Mouse (Mus musculus): ENCODE results near the gene Tfr2.
"Not testable (repeated sequence)": the region's sequence is repeated elsewhere in the genome, so short reads cannot be mapped to it uniquely, and the experiment has no call there.

Gene Tfr2

GRCm38 (mm10) chr5:137583670-137584169, 14.1 kb downstream of the Tfr2 start:
- no peak for DNase-seq (ENCODE audit: extremely low read depth, low read depth)

- DNase-seq (ENCODE audit: extremely low read depth, low read depth): no peak
Measured at GRCm38 (mm10) chr5:137584976-137585375, 15.3 kb downstream of the Tfr2 start.

- DNase-seq (ENCODE audit: extremely low read depth, low read depth): no peak
Measured at GRCm38 (mm10) chr5:137590507-137590906, 20.9 kb downstream of the Tfr2 start.

GRCm38 (mm10) chr5:137595921-137596320, 26.3 kb downstream of the Tfr2 start:
- DNase-seq (ENCODE audit: extremely low read depth, low read depth): no peak

- no peak for DNase-seq (ENCODE audit: extremely low read depth, low read depth)
Measured at GRCm38 (mm10) chr5:137596601-137597261, 27.1 kb downstream of the Tfr2 start.

- DNase-seq (ENCODE audit: extremely low read depth, low read depth): no peak
Measured at GRCm38 (mm10) chr5:137597625-137598024, 28.0 kb downstream of the Tfr2 start.

GRCm38 (mm10) chr5:137598100-137598826, 28.6 kb downstream of the Tfr2 start:
- peak; percentile 67 for DNase-seq (ENCODE audit: extremely low read depth, low read depth)

GRCm38 (mm10) chr5:137599600-137599999, 30.0 kb downstream of the Tfr2 start:
- DNase-seq (ENCODE audit: extremely low read depth, low read depth): no peak

GRCm38 (mm10) chr5:137600281-137600618, 30.6 kb downstream of the Tfr2 start:
- DNase-seq (ENCODE audit: extremely low read depth, low read depth): no peak

GRCm38 (mm10) chr5:137600619-137601364, 31.2 kb downstream of the Tfr2 start, which contains the start of gene Mospd3:
Gene Mospd3, minus strand, starts transcription at chr5:137601058.
- DNase-seq (ENCODE audit: extremely low read depth, low read depth): peak; percentile 100

GRCm38 (mm10) chr5:137601365-137601729, 31.7 kb downstream of the Tfr2 start:
- DNase-seq (ENCODE audit: extremely low read depth, low read depth): no peak

GRCm38 (mm10) chr5:137607860-137608653, 38.4 kb downstream of the Tfr2 start:
- DNase-seq (ENCODE audit: extremely low read depth, low read depth): no peak

- no peak for DNase-seq (ENCODE audit: extremely low read depth, low read depth)
Measured at GRCm38 (mm10) chr5:137608654-137609190, 39.1 kb downstream of the Tfr2 start.

- no peak for DNase-seq (ENCODE audit: extremely low read depth, low read depth)
Measured at GRCm38 (mm10) chr5:137609292-137609691, 39.7 kb downstream of the Tfr2 start.

GRCm38 (mm10) chr5:137610056-137610455, 40.4 kb downstream of the Tfr2 start:
- DNase-seq (ENCODE audit: extremely low read depth, low read depth): no peak

- no peak for DNase-seq (ENCODE audit: extremely low read depth, low read depth)
Measured at GRCm38 (mm10) chr5:137610548-137611244, 41.1 kb downstream of the Tfr2 start.

- DNase-seq (ENCODE audit: extremely low read depth, low read depth): no peak
Measured at GRCm38 (mm10) chr5:137611245-137611602, 41.6 kb downstream of the Tfr2 start.

- no peak for DNase-seq (ENCODE audit: extremely low read depth, low read depth)
Measured at GRCm38 (mm10) chr5:137613076-137613475, 43.4 kb downstream of the Tfr2 start.

GRCm38 (mm10) chr5:137613550-137613949, 43.9 kb downstream of the Tfr2 start, which contains the start of gene Pcolce:
Gene Pcolce, minus strand, starts transcription at chr5:137613784.
- no peak for DNase-seq (ENCODE audit: extremely low read depth, low read depth)

GRCm38 (mm10) chr5:137614921-137615320, 45.3 kb downstream of the Tfr2 start:
- not testable (repeated sequence) for DNase-seq (ENCODE audit: extremely low read depth, low read depth)
